Comparison of ENCODE assay signal across 8 mouse cellular contexts in genomic region chr5:129583761-129584582, GRCm38 (mm10). TPM values are rescaled to one million over a fixed set of nuclear protein-coding genes. Genes with fewer than 3 reads are reported as not detected.
A peak's percentile ranks its signal among the peaks of the same experiment; 100 is the strongest.
DNase-seq lines count a peak whose midpoint lies in the region; ATAC-seq and TF ChIP-seq lines count a peak whose summit lies in the region.

Gene Mmp17, plus strand, starts transcription at chr5:129584169.

- peak; percentile 40 for DNase-seq in c-Kit-negative CD71-positive TER-119-positive erythroid progenitor cells, embryonic 14.5 days (ENCODE audit: low read depth, low spot score)
- peak; percentile 44 for DNase-seq in fibroblast of lung, adult 2 months (ENCODE audit: low read depth)
- DNase-seq in kidney, postnatal 0 days (ENCODE audit: low spot score) = peak; percentile 93
- peak; percentile 46 for DNase-seq in liver, adult 2 months (ENCODE audit: extremely low read depth, low read depth, low spot score)
- peak; percentile 79 to 81 for DNase-seq in spleen, postnatal 36 days (ENCODE audit: low spot score in 2 of 2)

- no peak within 1 kb of the TSS for H3K27ac ChIP-seq in heart, embryonic 13.5 days (replicated peaks)
- H3K27ac ChIP-seq in kidney, postnatal 0 days = no peak within 1 kb of the TSS
- no peak within 1 kb of the TSS; the same call in 1 of the 2 replicates for H3K27ac ChIP-seq in liver, adult 2 months (replicated peaks; ENCODE audit: insufficient read depth, low read depth, low read length)

- H3K4me1 ChIP-seq in heart, embryonic 13.5 days = peaks cover 27% of the 10 kb centered on the region
- H3K4me1 ChIP-seq in kidney, postnatal 0 days (replicated peaks; ENCODE audit: insufficient read depth, low read length) = peaks cover 7% of the 10 kb centered on the region; the same call in 1 of the 2 replicates
- peaks cover 3% of the 10 kb centered on the region; the same call in 1 of the 2 replicates for H3K4me1 ChIP-seq in liver, adult 2 months (ENCODE audit: control insufficient read depth, insufficient read depth, low read length)

- TF ChIP-seq POLR2A in liver, adult 2 months (IDR thresholded peaks at IDR 0.05; ENCODE audit: extremely low read depth, insufficient read depth, low read length) = no peak

- H3K4me3 ChIP-seq in heart, embryonic 13.5 days = peak within 1 kb of the TSS; percentile 77
- H3K4me3 ChIP-seq in kidney, postnatal 0 days (replicated peaks; ENCODE audit: low read depth, low read length) = peak within 1 kb of the TSS; percentile 76
- peak within 1 kb of the TSS; percentile 83 for H3K4me3 ChIP-seq in liver, adult 2 months (ENCODE audit: insufficient read depth, low read depth, low read length)

- H3K36me3 ChIP-seq in heart, embryonic 13.5 days = no peaks in the 10 kb centered on the region
- H3K36me3 ChIP-seq in kidney, postnatal 0 days (ENCODE audit: insufficient read depth, low read length) = no peaks in the 10 kb centered on the region
- H3K36me3 ChIP-seq in liver, adult 2 months (ENCODE audit: control insufficient read depth, insufficient read depth, low read length) = no peaks in the 10 kb centered on the region

- H3K79me2 ChIP-seq in liver, adult 2 months (ENCODE audit: control insufficient read depth, insufficient read depth, low read length) = no peaks in the 10 kb centered on the region

- no peaks in the 10 kb centered on the region for H3K9me3 ChIP-seq in heart, embryonic 13.5 days
- H3K9me3 ChIP-seq in kidney, postnatal 0 days (replicated peaks; ENCODE audit: low read length) = no peaks in the 10 kb centered on the region

- peak within 1 kb of the TSS; percentile 100 for H3K4me2 ChIP-seq in heart, embryonic 13.5 days
- H3K4me2 ChIP-seq in kidney, postnatal 0 days (ENCODE audit: low read length) = peak within 1 kb of the TSS; percentile 100

- 1% methylated on average over 80 of the region's 80 CpGs for WGBS in heart, embryonic 13.5 days
- WGBS in kidney, postnatal 0 days = under 1% methylated on average over 76 of the region's 80 CpGs
- 1% methylated on average over 78 of the region's 80 CpGs for WGBS in liver, adult 2 months

- H3K9ac ChIP-seq in heart, embryonic 13.5 days = peak within 1 kb of the TSS; percentile 84
- peak within 1 kb of the TSS; percentile 63 for H3K9ac ChIP-seq in kidney, postnatal 0 days (ENCODE audit: low read depth, low read length)
- H3K9ac ChIP-seq in liver, adult 2 months (ENCODE audit: low read depth, low read length) = peak within 1 kb of the TSS; percentile 84

- H3K27me3 ChIP-seq in heart, embryonic 13.5 days (replicated peaks) = peaks cover 87% of the 10 kb centered on the region
- no peaks in the 10 kb centered on the region for H3K27me3 ChIP-seq in kidney, postnatal 0 days (ENCODE audit: insufficient read depth, low read length)
- 0 out of 2 replicates have a peak, but pooled peaks cover 4% of the 10 kb centered on the region for H3K27me3 ChIP-seq in liver, adult 2 months (ENCODE audit: control insufficient read depth, insufficient read depth, low read length)

- TF ChIP-seq CTCF in kidney, postnatal 0 days (IDR thresholded peaks at IDR 0.05; ENCODE audit: low read depth) = peak; percentile 80
- TF ChIP-seq CTCF in liver, adult 2 months (IDR thresholded peaks at IDR 0.05; ENCODE audit: low read depth, low read length) = peak; percentile 77

- ATAC-seq in CD4-positive, CD25-positive, alpha-beta regulatory T cell, adult 4 months = peak; percentile 90
- ATAC-seq in heart, embryonic 13.5 days (ENCODE audit: extremely low read depth, insufficient number of reproducible peaks, low FRiP score, low TSS enrichment) = peak; percentile 79
- peak; percentile 84 for ATAC-seq in kidney, postnatal 0 days (replicated peaks; ENCODE audit: low FRiP score, low read depth)
- ATAC-seq in monocyte, adult 5-6 weeks (replicated peaks; ENCODE audit: insufficient number of reproducible peaks, low FRiP score, low TSS enrichment, poor library complexity, severe bottlenecking) = peak; percentile 66

RNA-seq across cellular contexts. Expression of gene Mmp17, which starts in this region (rescaled TPM):
- polyA plus RNA-seq in CD4-positive, CD25-positive, alpha-beta regulatory T cell, adult 4 months (2017; shearing (Covaris generic)) = under 1 TPM in 1 of 2 experiments, not detected in 1; 0.75 TPM
- 0.80 and 0.87 TPM in 2 replicates for polyA plus RNA-seq in heart, embryonic 13.5 days (2015; fragmentation: Nextera tagmentation; extraction: Ambion mirVana)
- polyA plus RNA-seq in kidney, postnatal 0 days (2015; fragmentation: Nextera tagmentation; extraction: Ambion mirVana) = 1.5 and 2.0 TPM in 2 replicates
- 0.09 and 0.20 TPM in 2 replicates for total RNA-seq in liver, adult 2 months (2014; rRNA removed)
- 0.26 and 0.31 TPM in 2 replicates for polyA plus RNA-seq in liver, adult 2 months (2012; rRNA removed)
- total RNA-seq in monocyte, adult 5-6 weeks (2017) = 0.10 to 0.29 TPM in 2 of 3 replicates, not detected in the other

Comparison
In these comparisons a context has a peak if more than half of its experiments do, and no peak if none do; other contexts are left out.
1. Peak in ATAC-seq in CD4-positive, CD25-positive, alpha-beta regulatory T cell, adult 4 months; RNA of the gene not detected or under 1 TPM.
2. Peak in ATAC-seq, H3K4me3 ChIP-seq, H3K9ac ChIP-seq and H3K4me2 ChIP-seq in heart, embryonic 13.5 days; RNA of the gene not detected or under 1 TPM.
3. Peak in DNase-seq, H3K4me3 ChIP-seq and H3K9ac ChIP-seq in liver, adult 2 months; RNA of the gene not detected or under 1 TPM.
4. Peak in ATAC-seq in monocyte, adult 5-6 weeks; RNA of the gene not detected or under 1 TPM.
5. DNase-seq: peak in every context shown above with its lines; median percentile 93 in kidney, postnatal 0 days; 80 in spleen, postnatal 36 days; 46 in liver, adult 2 months; 44 in fibroblast of lung, adult 2 months; 40 in c-Kit-negative CD71-positive TER-119-positive erythroid progenitor cells, embryonic 14.5 days.